Mouse (Mus musculus) intestine, embryonic 14.5 days (tissue): ENCODE data around the gene Snx9. TPM values are rescaled to one million over a fixed set of nuclear protein-coding genes. Genes with fewer than 3 reads are reported as not detected.

ENCODE experiments used
- ATAC-seq: fragments of 200-750 bp; cut with Nextera tagmentation; replicated peaks from 2 replicates; pipeline ENCODE4 v1.8.0; 2017; ENCODE audit warnings: low read depth, moderate number of reproducible peaks, moderate TSS enrichment, moderate library complexity; ENCODE audit not compliant: low FRiP score, low TSS enrichment
- DNase-seq: peaks from one replicate; pipeline ENCODE4 v3.0.0-alpha.2; 2018; ENCODE audit warnings: low spot score
- H3K27ac ChIP-seq: fragments of 300-500 bp; sonication (generic); 2 replicates; pipeline ENCODE4 v1.5.1; 2014; ENCODE audit warnings: low read depth, mild to moderate bottlenecking, control low read depth
- H3K27me3 ChIP-seq: fragments of 300-500 bp; sonication (generic); replicated peaks from 2 replicates; pipeline ENCODE4 v1.6.1; 2014; ENCODE audit warnings: low read length, control low read depth; ENCODE audit not compliant: control insufficient read depth, insufficient read depth
- H3K36me3 ChIP-seq: fragments of 300-500 bp; sonication (generic); 2 replicates; pipeline ENCODE4 v1.6.1; 2014; ENCODE audit warnings: low read length, control low read depth; ENCODE audit not compliant: control insufficient read depth, insufficient read depth
- H3K4me1 ChIP-seq: fragments of 300-500 bp; sonication (generic); replicated peaks from 2 replicates; pipeline ENCODE4 v1.6.1; 2014; ENCODE audit warnings: low read length, control low read depth, mixed read lengths; ENCODE audit not compliant: control insufficient read depth, insufficient read depth
- H3K4me2 ChIP-seq: fragments of 300-500 bp; sonication (generic); 2 replicates; pipeline ENCODE4 v1.6.1; 2014; ENCODE audit warnings: low read length
- H3K4me3 ChIP-seq: fragments of 300-500 bp; sonication (generic); 2 replicates; pipeline ENCODE4 v1.5.1; 2014; ENCODE audit warnings: low read depth, low read length, control low read depth, mixed read lengths
- H3K9ac ChIP-seq: fragments of 300-500 bp; sonication (generic); 2 replicates; pipeline ENCODE4 v1.6.1; 2014; ENCODE audit warnings: mild to moderate bottlenecking, low read length
- H3K9me3 ChIP-seq: fragments of 300-500 bp; sonication (generic); 2 replicates; pipeline ENCODE4 v1.6.1; 2016; ENCODE audit warnings: low read length, control low read depth; ENCODE audit not compliant: control insufficient read depth
- WGBS: fragments of 180-500 bp; shearing (Covaris S2); extraction: QIAGEN DNeasy Blood & Tissue Kit; methylation state at CpG from one replicate; pipeline ENCODE4 v1.1.7; 2014; 5-methylcytosine and 5-hydroxymethylcytosine counted together
- polyA plus RNA-seq: library from polyadenylated mRNA; unstranded; fragments of >200 nt; fragmentation: Nextera tagmentation; extraction: Ambion mirVana; gene quantifications from 2 replicates; pipeline ENCODE4 v1.2.1, GENCODE M21; 2014

The Snx9 gene
- polyA plus RNA-seq, 1 experiment from 2014 or later = 42.7 TPM

DNA sequence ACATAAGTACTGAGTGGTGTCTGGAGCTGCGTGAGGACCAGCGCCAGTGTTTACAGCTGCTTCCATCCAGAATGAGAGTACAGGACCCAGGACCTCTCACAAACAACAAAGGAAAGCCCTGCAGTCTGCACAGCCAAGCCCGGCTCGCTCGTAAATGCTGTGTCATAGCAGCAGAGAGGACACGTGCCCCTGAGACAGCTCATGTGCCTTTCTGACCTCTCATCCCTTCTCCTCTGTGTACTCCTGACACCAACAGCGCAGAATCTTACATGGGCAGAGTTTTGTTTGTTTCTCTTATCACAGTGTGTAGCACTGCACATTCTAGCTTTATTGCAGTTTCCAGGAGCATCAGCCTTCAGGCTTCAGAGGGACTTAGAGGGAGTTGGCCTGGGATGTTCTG is 85.6 kb downstream of the Snx9 start:
- H3K4me3 ChIP-seq = no peak overlapping the region
- H3K27me3 ChIP-seq = no peaks in the 10 kb centered on the region
- no peaks in the 10 kb centered on the region; the same call in 1 of the 2 replicates for H3K4me1 ChIP-seq
- H3K4me2 ChIP-seq = no peak overlapping the region
- 31% methylated on average over 7 of the region's 7 CpGs for WGBS
- H3K9ac ChIP-seq = no peak overlapping the region
- H3K9me3 ChIP-seq = no peaks in the 10 kb centered on the region
- peak overlapping the region; percentile 22; the same call in 1 of the 2 replicates for H3K27ac ChIP-seq
- ATAC-seq (peak; percentile 74), DNase-seq (no peak)
- H3K36me3 ChIP-seq = peaks cover 74% of the 10 kb centered on the region

DNA sequence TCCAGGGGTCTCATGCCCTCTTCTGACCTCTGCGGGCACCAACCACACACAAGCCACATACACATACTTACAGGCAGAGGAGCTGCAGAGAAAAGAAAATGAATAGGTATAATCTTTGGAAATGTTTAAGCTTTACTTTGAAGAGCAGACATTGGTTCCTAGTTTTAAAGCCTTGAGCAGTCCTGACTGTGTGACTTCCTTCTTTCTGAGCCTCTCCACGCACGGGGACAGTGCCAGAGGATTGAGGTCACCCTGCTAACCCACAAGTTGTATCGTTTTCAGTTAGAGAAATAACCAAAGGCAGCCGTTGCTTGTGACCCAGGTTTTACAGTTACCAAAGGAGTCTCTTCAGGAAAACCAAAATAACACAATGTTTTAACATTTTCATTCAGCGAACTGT is 87.9 kb downstream of the Snx9 start:
- ATAC-seq (no peak), DNase-seq (no peak)
- 90% methylated on average over 6 of the region's 6 CpGs for WGBS
- Histone ChIP-seq H3K9me3 (no peaks in the 10 kb centered on the region), H3K27ac (no peak overlapping the region), H3K27me3 (no peaks in the 10 kb centered on the region), H3K4me1 (no peaks in the 10 kb centered on the region; the same call in 1 of the 2 replicates), H3K4me3 (no peak overlapping the region), H3K9ac (no peak overlapping the region), H3K36me3 (peaks cover 53% of the 10 kb centered on the region), H3K4me2 (no peak overlapping the region)

DNA sequence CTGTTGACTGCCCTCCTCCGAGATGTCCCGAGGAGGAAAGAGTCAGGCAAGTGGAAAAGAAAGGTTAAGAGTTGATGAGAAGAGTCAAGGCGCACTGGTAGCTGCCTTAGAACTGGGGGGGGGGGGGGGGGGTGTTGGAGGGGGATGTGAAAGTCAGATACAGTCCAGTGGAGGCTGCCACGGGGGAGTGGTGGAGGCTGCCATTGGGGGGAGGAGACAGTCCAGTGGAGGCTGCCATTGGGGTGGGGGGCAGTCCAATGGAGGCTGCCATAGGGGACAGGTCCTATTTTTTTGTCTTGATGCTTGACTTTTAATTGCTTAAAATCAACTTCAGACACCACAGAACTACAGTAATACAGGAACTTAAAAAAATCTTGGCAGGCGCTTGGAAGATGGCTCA is 91.0 kb downstream of the Snx9 start:
- H3K27ac ChIP-seq = no peak overlapping the region
- WGBS = 80% methylated on average over 5 of the region's 5 CpGs

DNA sequence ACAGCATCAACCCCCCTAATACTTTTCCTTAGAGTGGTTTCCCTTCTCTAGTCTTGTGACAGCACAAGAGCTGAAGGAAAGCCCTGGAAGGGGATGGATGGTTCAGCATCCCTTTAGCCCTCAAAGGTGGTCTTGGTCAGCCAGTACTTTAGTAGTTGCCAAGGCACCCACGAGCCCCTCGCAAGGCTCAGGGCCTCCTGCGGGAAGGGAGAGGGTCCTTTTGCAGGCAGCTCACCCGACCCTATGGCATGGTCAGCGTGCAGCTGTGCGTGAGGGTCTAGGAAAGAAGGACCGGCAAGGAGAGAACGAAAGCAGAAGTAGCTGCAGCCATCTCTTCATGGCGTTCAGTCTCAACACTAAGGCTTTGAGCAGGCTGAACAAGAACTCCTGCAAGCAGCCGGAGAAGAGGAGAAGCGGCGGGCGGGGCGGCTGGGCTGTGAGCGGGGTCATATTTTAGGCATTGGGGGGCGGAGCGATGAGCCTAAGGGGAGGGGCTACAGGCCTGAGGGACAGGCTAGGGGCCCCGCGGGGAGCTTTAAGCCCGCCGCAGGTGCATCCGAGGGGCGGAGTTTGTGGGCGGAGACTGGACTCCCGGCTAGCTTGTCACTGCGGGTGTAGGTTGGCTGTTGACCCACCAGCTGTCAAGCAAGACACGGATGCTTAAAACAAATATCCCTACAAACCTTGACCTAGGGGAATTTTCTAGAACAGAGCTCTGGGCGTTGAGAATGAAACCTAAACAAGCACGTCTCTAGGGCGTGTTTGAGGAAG is 93.6 kb downstream of the Snx9 start:
- Histone ChIP-seq H3K27ac (peak overlapping the region; percentile 33; the same call in 1 of the 2 replicates), H3K36me3 (peaks cover 12% of the 10 kb centered on the region), H3K9ac (peak overlapping the region; percentile 42), H3K27me3 (no peaks in the 10 kb centered on the region), H3K9me3 (no peaks in the 10 kb centered on the region), H3K4me1 (peaks cover 6% of the 10 kb centered on the region), H3K4me2 (peak overlapping the region; percentile 67), H3K4me3 (peak overlapping the region; percentile 35)
- WGBS = under 1% methylated on average over 30 of the region's 30 CpGs
- DNase-seq = peak; percentile 95
- peak; percentile 86 for ATAC-seq

More for the DNA sequence above, 91.0 kb downstream of the Snx9 start:
- Histone ChIP-seq H3K4me3 (no peak overlapping the region), H3K27me3 (no peaks in the 10 kb centered on the region), H3K4me1 (peaks cover 6% of the 10 kb centered on the region), H3K9me3 (no peaks in the 10 kb centered on the region), H3K4me2 (no peak overlapping the region), H3K9ac (no peak overlapping the region), H3K36me3 (peaks cover 26% of the 10 kb centered on the region)
- no peak for ATAC-seq
- DNase-seq = no peak

DNA sequence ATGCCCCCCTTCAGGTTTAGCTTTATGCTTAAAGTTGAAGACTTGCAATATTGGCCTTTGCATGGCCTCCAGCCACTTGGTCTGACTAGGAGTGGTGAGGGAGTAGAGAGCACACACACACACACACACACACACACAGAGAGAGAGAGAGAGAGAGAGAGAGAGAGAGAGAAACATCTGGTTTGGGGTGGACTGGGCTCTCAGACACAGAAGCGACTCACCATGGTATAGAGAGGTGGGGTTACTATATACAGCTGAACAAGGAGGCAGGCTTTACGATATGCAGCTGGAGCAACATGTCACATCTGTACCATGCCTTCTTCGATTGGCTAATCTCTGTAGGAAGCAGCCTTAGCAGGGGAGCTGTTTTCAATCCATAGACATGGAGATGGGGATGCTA is 94.6 kb downstream of the Snx9 start:
- Histone ChIP-seq H3K4me1 (peaks cover 6% of the 10 kb centered on the region), H3K4me3 (no peak overlapping the region), H3K4me2 (no peak overlapping the region), H3K9ac (no peak overlapping the region), H3K9me3 (no peaks in the 10 kb centered on the region), H3K27ac (no peak overlapping the region), H3K27me3 (no peaks in the 10 kb centered on the region), H3K36me3 (peaks cover 5% of the 10 kb centered on the region; the same call in 1 of the 2 replicates)
- ATAC-seq (no peak), DNase-seq (no peak)
- WGBS = 47% methylated on average over 3 of the region's 3 CpGs

DNA sequence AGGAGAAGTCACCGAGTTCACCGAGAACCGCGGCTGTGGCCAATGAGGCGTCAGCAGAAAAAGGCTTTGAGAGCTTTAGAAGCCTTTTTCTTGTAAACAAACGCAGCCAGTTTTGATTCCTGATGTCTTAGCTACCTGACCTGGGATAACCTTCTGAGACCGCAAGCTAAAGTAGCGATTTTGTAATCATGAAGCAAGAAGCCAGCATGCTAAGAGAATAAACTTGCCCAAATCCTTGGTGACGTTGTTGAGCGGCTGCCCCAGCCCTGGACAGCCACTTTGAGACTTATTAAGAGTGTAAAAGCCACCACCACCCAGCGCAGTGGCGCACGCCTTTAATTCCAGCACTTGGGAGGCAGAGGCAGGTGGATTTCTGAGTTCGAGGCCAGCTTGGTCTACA is 95.1 kb downstream of the Snx9 start:
- 68% methylated on average over 14 of the region's 14 CpGs for WGBS

DNA sequence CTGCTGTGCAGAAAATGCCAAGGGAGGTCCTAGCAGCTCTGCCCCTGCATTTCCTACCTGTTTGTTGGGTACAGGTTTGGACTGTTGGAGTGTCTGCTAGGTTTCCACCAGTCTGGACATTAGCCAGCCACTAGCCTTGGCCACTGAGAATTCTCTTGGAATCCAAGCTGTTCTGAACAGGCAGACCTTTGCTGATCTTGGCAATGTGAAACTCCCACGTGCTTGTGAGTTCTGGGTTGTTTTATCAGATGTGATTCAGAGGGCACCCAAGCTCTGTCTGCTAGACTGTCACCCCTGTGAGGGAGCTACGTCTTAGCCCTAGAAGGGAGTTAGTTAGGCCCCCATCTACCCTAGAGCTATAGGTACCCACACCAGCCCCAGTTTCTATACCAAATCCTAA is 96.3 kb downstream of the Snx9 start:
- no peak for ATAC-seq
- 61% methylated on average over 2 of the region's 2 CpGs for WGBS

More for the DNA sequence above, 95.1 kb downstream of the Snx9 start:
- H3K4me1 ChIP-seq = peaks cover 6% of the 10 kb centered on the region
- H3K9ac ChIP-seq = no peak overlapping the region
- DNase-seq (no peak), ATAC-seq (no peak)
- H3K36me3 ChIP-seq = peaks cover 4% of the 10 kb centered on the region; the same call in 1 of the 2 replicates
- H3K4me3 ChIP-seq = no peak overlapping the region
- H3K9me3 ChIP-seq = no peaks in the 10 kb centered on the region
- no peak overlapping the region for H3K27ac ChIP-seq
- H3K4me2 ChIP-seq = no peak overlapping the region
- H3K27me3 ChIP-seq = no peaks in the 10 kb centered on the region

DNA sequence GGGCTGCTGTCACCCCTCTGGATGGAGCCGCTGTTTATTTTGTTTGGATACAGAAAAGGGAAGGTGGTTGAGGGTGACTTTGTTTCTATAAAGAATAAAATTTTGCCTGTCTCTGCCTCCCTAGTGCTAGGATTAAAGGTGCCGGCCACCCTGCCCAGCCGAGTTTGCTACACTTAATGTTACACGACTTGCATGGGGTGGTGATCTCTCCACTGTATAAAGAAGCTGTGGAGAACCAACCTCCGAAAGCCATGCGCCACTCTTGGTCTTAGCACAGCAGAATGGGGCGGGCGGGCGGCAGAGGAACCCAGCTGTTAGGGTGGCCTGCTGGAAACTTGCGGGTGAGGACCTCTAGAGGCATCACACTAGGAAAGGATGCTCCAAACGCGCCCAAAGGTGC is 98.7 kb downstream of the Snx9 start:
- 63% methylated on average over 12 of the region's 12 CpGs for WGBS

More for the DNA sequence above, 96.3 kb downstream of the Snx9 start:
- DNase-seq = no peak
- peaks cover 13% of the 10 kb centered on the region for H3K4me1 ChIP-seq
- no peak overlapping the region for H3K27ac ChIP-seq
- H3K4me2 ChIP-seq = no peak overlapping the region
- no peaks in the 10 kb centered on the region for H3K36me3 ChIP-seq
- H3K27me3 ChIP-seq = no peaks in the 10 kb centered on the region
- H3K9ac ChIP-seq = no peak overlapping the region
- H3K9me3 ChIP-seq = no peaks in the 10 kb centered on the region
- H3K4me3 ChIP-seq = no peak overlapping the region

More for the DNA sequence above, 98.7 kb downstream of the Snx9 start:
- no peak for DNase-seq
- Histone ChIP-seq H3K27ac (no peak overlapping the region), H3K4me1 (peaks cover 15% of the 10 kb centered on the region; the same call in 1 of the 2 replicates), H3K27me3 (no peaks in the 10 kb centered on the region), H3K9me3 (no peaks in the 10 kb centered on the region), H3K4me2 (0 out of 2 replicates have a peak overlapping the region, but pooled peaks have one; percentile 13), H3K4me3 (no peak overlapping the region), H3K36me3 (no peaks in the 10 kb centered on the region), H3K9ac (no peak overlapping the region)
- no peak for ATAC-seq
